Mouse (Mus musculus) G1E (cell line): Measurements from ENCODE around the gene Gm4131.

Experiments
- CTCF ChIP-seq: IDR thresholded peaks from 2 replicates; pipeline ENCODE4 v1.5.1; 2012; ENCODE audit warnings: low read depth, low read length, inconsistent platforms, mixed read lengths
- GATA1 ChIP-seq: IDR thresholded peaks from 2 replicates; pipeline ENCODE4 v1.6.1; 2012; ENCODE audit warnings: borderline replicate concordance, low read length, inconsistent platforms, mixed read lengths
- GATA2 ChIP-seq: IDR thresholded peaks from 2 replicates; pipeline ENCODE4 v1.6.1; 2012; ENCODE audit warnings: low read depth, low read length, inconsistent platforms, borderline replicate concordance
- TAL1 ChIP-seq: conservative IDR thresholded peaks from 2 replicates; pipeline ENCODE4 v1.6.1; 2012; ENCODE audit warnings: low read depth, low read length, inconsistent platforms, mixed read lengths

DNA sequence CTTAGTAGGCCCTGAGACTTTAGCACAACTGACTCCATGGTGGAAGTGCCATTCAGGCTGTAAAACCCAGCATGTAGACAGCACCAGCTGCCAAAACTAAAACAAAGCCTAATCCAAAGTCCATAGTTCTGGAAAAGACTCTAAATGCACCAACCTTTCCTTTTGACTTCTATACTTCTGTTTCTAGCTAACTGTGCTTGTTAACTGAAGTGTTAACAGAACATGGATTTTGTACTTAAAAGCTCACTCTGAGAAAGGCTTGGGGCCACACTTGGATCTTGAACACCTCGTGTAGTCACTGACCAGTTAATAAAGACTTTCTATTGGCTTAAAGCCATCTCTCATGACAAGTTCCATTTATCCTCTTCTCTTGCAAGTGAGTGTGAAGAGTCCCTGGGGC is 123.8 kb downstream of the Gm4131 start:
- TF ChIP-seq CTCF: no peak
- no peak for TF ChIP-seq TAL1
- TF ChIP-seq GATA2: no peak
- no peak for TF ChIP-seq GATA1
